Mouse (Mus musculus) skeletal muscle tissue, adult 2 months (tissue): ENCODE data around the gene Npr1.

Source experiments
- DNase-seq: peaks from one replicate; pipeline ENCODE4 v3.0.0-alpha.2; 2012; ENCODE audit warnings: low read depth, low spot score

Gene Npr1

DNA sequence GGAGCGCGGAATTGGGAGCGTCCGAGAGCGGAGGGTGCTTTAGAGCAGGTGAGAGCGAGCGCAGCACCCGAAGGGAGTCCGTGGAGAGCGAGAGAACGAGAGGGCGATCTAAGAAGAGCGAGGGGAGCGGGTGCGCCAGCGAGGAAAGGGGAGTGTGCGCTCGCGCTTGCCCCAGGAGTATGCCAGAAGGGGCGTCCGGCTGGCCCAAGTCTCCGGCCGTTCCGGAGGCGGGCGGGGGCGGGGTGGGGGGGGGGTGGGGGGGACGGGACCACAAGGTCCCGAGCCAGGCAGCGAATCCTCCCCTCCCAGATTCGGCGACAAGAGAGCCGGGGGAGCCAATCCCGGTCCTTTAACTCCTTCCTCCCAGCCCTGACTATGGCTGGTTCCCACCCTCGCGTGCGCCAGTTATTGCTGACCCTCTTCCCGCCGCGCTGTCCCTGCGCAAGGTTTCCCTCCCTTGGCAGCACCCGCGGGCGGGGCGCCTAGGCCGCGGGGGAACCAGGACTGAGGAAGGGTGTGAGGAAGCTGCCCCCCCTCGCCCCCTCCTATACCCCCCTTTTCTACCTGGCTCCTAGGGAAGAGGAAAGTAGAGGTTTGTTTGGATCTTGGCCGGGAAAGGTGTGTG, at the start of gene Npr1:
TSS of gene Npr1 (minus strand) at position 181 of the 625 bp plus-strand sequence.
- DNase-seq: no peak

DNA sequence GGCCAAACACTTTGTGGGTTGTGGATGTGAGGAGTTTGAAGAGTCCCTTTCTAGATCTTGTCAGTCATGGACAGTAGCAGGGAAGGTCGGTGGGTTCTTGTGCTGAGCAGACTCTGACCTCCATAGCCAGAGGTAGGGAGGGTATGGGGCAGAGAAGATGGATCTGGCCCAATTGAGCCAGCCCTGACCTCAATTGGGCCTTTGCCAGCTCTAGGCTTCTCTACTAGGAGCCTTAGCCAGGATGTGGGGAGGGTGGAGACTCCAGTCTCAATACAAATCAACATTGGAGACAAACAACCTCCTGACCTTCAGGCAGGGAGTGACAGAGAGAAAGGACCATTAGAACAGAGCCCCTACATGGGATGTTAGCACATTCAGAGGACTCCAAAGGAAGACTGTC, 49.6 kb upstream of the Npr1 start:
- peak; percentile 47 for DNase-seq

DNA sequence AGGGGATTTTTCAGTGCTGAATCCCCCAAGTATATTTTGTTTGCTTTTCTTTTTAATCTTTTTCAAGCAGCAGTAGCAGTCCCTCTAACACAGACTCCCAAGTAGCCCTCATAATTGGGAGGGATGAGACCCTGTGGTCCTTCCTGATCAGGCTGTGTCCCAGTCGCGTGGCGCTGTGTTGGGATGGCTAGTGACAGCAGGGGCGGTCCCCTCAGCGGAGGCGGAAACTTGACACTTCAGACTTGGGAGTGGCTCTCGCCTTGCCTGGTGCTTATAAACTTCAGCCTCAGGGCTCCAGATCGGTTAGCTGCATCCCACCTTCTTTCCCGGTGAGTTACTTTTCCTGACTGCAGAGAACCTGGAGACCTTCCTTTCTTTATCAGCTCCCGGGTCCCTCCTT, 49.0 kb upstream of the Npr1 start:
- DNase-seq: peak; percentile 79

DNA sequence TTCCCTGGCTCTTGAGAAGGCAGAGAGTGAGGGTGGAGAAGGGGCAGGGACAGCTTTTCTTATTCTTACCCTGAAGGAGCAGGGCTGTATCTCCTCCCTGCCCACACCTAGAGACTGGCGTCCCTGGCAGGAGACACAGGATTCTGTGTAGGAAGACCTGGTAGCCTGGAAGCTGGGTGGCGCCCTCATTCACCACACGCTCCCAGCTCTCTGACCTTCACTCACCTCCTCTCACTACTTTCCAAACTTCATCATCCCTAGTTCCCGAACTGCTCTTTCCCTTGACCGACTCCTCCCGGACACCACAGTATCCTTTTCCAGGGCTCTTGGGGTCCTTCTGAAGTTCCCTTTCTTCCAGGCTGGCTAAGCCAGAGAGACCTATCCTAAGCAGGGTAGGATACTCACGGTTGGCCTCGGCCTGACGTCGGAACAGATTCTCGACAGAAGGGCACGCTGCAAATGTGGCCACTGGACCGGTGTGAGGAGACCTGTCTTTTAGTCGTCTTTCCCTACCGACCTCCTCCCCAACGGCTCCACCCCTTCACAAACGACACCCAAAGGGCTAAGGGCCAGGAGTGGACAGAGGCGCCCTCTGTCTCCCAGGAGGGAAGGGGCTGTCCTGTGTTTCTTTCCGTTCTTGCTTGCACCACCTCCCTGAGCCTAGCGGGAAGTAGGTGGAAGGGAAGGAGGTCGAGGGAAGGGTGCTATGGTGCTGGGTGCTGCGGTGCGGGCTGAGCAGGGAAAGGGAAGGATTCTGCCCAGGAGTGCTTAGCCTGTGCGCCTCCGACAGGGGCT, 48.3 kb upstream of the Npr1 start, which contains the start of the genes S100a1 and S100a13:
TSS of gene S100a1 (minus strand) at position 597 of the 795 bp plus-strand sequence.
TSS of gene S100a13 (plus strand) at position 640 of the 795 bp plus-strand sequence.
- DNase-seq: peak; percentile 80

DNA sequence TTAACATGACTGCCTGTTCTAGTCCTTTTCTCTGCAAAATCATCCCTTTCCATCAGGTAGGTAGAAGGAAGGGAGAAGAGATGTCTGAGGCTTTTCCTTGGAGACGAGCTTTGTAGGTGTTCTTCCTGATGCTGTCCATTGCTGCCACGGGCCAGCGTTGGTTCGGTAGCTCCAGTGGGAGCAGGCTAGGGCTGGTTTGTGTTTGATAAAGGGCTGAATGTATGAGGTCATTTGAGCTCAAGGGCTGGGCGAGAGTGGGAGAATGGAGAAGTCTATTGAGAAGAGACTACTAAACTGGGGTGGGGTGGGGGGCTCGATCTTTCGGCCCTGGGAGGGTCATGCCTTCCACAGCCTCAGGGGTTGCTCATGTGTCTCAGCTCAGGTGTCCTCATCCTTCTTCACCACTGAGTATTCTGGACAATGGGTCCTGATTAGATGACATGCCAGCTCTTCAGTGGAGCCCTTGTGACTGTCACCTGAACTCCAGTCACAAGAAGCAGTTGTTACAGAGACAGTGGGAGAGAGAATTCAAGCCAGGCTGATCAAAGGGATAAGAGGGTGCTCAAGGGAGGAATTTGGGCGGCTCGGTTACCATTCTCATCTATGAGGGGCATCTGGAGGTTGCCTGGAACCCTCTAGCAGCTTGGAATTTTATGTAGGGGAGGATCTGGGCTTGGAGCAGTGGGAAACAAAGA, 47.4 kb upstream of the Npr1 start:
- no peak for DNase-seq

DNA sequence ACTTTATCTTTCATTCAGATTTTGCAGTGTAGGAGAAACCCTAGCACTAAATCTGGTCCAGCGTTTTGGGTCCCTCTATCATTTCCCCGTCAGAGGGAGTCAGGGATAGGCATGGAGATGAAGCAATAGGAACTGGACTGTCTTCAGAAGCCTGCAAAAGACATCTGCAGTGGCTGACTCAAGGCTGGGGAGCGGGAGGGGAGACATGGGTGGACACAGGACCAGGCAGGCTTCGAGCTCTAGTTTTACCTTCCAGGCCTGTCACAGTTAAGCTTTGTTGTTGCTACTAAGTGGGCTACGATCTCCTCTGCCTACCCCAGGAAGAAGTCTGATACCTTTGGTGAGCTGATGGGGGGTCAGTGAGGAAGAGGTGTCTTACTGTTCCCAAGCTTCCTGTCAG, 46.6 kb upstream of the Npr1 start:
- DNase-seq: no peak

DNA sequence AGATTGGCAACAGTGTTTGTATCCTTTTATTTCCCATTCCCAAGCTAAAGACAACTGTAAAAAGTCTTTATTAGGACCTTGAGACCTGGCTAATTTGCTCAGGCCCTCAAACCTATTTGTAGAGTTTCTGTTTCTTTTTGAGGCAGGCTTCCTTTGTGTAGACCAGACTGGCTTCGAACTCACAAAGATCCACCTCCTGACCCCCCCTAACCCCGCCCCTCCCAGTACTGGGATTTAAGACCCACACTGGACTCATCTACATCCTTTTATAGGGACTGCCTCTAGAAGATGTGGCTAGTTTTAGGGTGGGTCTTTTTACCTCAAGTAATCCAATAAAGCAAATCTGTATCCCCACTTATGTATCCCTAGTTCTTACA, 44.1 kb upstream of the Npr1 start:
- DNase-seq: no peak

DNA sequence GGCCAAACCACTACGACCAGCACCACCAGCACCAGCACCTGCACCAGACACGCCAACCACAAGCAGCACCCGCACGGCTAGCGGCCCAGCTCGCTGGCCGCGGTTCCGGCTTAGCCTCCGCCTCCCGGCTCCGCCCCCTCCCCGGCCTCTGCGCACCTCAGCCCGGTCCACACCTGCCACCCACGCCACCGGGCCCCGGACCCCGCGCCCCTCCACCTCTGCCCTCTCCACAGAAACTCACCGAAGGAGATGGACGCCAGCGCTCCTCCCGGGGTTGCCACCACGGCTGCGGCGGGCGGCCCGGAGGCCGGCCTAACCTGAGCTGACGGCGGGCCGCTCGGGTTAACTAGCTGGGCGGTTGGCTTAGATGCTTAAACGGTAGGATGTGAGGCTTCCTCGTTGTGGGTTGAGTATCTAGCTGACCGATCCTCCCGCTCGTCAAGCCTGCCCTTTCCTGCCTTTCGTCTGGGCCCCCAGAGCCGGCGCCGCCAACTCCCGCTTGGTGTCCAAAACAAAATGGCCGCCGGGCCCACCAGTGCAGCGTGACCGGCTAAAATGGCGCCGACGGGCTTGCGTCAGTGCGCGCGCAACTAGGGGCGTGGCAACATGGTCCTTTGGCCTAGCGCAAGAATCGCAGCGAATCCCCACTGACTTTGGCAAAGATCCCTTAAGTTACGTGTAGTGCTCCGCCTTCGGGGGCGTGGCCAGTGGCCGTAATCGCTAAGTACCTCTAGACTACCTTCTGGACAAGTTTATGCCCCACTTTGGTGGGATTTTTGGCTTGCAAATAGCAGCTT, 43.5 kb upstream of the Npr1 start, which contains the start of gene Chtop:
TSS of gene Chtop (minus strand) at position 549 of the 797 bp plus-strand sequence.
- DNase-seq: peak; percentile 99

DNA sequence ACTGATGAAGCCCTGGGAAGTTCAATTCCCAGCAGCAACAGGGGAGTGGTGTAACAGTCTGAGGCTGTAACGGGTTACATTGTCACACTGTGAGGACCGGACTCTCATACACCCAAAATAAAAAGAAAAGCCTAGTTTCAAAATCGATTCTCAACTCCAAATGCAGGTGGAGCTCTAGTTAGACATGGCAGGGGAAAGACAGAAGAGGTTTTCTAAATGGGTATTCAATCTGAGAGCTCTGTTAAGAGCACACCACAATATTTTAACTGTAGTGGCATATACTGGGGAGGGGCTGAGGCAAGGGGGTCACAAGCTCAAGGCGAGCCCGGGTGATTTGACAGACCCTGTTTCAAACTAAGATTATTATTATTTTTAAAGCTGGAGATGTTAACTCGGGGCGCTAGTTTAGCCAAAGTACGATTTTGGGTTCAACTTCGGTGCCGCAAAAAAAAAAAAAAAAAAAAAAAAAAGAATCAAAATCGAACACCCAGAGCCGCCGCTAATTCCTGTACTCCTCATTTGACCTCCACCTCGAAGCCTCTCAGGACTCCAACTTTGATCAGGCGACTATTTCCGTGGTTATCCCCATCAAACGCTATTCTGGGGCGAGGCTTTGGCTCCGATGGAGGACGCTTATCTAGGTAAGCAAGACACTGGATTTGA, 42.8 kb upstream of the Npr1 start:
- DNase-seq: no peak

DNA sequence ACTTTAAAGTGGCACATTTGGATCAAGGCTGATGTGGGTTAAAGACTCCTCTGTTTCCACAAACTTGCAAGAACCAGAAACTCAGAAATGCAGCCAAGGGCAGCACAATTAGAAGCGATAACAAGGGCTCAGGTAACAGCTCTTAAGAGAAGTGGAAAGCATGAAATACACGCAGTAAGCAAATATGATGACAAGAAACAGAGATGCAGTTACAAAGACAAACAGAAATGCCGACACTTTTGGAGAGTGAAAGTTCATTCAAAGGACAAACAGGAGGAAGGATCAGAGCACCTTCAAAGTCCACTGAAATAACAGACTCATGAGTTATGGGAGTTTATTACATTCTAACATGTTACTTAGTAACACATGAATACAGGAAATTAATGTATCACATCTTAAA, 40.7 kb upstream of the Npr1 start:
- DNase-seq: no peak

DNA sequence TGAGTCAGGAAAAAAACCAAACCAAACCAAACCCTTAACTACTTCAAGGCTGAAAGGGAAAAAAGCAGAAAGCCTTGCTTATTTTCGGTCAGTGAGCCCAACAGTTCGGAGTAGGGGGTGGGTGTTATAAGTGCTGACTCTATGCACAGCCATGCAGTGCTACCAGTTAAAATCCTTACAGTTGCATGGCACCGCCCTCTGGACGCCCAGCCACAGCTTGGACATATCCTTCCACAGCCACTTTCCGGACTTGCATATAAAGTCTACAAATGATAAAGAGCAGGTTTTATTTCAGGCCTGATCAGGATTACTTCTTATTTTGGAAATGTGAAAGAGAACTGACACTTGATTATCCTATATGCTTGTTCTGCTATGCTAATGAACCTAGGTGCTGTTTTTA, 39.5 kb upstream of the Npr1 start:
- DNase-seq: no peak

DNA sequence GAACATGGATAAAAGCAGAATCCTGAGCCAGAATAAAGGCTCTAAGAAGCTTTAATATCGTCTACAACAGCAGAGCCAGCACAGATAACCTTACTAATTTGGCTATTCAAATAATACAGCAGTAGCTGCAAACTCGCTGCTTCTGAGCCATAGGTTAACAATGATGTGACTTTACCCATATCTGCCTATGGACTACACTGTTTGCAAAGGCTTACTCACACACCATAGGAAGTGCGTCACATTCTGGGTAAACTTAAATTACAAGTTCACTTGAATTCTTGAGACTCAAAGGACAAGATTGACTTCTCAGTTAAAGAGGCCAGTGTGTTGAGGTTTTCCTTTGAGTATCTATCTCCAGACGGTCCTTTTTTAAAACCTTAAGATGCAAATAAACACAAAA, 37.8 kb upstream of the Npr1 start:
- no peak for DNase-seq

DNA sequence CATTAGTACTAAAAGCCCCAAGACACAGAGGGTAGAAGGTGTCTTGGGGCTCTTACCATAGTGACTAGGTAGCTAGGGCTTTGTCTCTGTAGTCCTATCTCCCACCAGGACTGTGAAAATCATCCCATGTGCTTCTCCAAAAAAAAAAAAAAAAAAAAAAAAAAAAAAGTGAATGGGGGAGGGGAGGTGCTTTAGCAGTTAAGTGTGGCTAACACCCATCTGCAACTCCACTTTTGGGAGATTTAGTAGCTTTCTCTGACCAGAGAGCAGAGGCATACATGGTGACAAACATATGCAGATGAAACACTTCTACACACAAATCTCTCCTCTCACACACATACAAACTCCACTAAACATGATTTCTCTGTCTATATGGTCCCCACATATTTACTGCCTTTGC, 31.9 kb upstream of the Npr1 start:
- DNase-seq: no peak

DNA sequence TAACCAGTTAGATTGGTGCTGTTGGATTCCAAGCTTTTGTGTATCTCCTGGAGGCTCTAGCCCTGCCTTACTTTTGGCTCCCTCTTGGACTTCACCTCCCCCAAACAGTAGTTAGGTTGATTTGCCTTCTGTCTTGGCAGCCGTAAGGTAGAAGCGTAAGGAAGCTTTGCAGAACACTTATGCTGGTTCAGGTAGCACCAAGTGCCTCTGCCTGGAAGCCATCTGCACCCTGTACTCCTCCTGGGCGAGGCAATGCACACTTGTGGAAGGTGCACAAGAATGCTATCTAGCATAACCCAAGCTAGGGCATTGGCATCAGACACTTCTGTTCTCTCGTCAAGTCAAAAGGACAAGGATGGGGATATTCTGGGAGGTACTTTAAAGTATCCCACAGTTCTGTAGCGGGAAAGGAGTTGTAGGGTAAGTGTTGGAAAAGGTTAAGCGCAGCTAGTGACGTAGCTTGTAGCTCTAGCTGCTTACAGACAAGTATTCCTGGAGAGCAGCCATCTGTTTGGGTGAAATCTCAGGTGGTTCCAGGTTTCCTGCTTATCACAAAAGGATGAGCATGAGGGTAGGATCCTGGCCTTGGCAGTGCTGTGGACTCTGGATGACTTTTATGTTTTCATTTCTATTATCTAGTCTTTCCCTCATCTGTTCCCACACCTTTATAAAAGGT, 30.3 kb upstream of the Npr1 start:
- no peak for DNase-seq

DNA sequence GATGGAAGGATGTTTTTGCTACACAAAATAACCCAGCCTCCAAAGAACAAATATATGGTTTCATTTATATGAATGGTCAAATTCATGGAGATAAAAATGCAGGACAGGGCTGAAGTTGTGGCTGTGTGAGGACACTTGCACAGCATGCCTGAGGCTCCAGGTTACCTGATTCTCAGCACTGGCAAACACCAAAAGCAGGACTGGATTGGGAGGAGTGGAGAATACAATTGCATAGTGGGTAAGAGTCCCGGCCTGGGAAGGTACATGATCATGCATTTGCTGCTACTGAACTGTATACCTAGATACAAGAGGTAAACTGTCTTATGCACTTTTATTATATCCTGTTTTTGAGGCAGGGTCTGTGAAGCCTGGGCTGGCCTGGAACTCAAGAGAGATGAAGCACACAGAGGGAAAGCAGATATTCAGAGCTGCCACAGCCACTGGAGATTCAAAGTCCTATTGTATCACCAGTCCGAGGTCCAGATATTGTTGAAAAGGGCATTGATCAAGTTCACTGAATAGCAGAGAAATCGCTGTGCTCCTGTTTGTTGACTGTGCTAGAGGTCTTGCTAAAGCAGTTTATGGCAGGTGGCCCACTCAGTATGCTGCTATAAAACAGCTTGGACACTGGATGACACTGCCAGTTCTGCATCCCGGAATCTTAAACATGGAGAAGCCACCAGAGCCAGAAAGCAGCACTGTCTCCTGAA, 28.3 kb upstream of the Npr1 start:
- DNase-seq: no peak

DNA sequence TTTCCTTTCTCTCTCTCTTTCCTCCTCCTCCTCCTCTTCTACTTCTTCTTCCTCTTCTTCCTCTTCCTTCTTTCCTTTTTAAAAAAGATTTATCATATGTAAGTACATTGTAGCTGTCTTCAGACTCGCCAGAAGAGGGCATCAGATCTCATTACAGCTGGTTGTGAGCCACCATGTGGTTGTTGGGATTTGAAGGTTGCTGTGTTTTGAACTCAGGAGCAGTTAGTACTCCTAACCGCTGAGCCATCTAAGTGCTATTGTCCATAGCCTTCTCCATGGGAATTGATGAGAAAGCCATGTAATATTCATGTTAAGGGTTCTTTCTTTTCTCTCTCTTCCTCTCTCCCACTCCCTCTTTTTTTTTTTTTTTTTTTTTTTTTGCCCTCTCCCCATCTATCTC, 25.7 kb upstream of the Npr1 start:
- no peak for DNase-seq

DNA sequence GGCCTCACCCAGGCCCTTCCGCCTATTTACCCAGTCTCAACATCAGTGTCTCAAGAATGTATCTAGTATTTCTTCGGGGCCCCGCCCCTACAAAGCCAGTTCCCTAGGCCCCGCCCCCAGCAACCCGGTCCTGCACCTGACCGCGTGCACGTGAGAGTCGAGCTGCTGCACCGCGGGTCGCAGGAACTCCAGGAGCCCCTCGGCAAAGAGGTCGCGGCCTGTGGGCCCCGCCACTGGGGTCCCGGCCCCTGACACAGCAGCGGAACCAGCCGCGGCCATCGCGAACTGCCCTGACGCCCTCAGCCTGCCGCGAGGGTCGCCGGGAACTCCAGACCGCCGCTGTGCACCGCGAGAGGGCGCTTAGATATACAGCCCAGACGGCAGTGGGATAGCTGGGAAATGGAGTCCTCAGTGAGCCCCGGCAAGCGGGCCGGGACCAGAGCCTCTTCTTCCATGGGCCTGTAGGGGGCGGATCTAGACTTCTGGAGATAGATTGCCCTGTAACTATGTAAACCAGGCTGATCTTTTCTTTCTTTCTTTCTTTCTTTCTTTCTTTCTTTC, 25.1 kb upstream of the Npr1 start, which contains the start of gene Snapin:
TSS of gene Snapin (minus strand) at position 338 of the 561 bp plus-strand sequence.
- DNase-seq: peak; percentile 91

DNA sequence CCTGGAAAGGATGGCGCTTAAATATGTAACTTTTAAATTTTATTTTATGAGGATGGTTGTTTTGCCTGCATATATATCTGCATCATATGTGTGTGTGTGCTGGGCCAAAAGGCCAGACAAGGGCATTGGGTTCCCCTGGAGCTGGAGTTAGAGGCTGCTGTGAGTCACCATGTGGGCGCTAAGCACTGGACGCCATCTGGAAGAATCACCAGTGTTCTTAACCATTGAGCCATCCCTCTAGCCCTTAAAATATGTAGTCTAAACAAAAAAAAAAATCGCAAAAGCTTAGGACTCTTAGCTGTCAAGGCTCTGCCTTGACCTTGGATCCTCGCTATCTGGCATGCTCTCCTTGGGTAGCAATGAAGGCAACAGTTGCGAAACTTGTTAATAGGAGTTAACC, 22.9 kb upstream of the Npr1 start:
- no peak for DNase-seq

DNA sequence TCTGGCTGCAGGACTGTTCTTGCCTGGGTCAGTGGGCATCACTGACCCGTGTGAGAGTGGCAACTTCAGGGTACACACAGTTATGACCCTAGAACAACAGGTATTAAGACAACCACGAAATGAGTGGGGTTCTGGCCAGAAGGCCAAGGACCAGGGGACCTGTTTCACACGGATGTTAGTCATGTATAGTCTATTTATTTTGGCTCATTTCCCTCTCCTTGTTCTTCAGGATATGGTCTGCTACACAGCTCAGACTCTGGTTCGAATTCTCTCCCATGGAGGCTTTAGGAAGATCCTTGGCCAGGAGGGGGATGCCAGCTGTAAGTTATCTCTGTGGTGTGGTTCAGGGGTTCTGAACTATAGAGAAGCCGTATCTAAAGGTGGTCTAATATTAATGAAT, 21.3 kb upstream of the Npr1 start:
- DNase-seq: no peak
